Mouse (Mus musculus) liver, embryonic 14.5 days (tissue): Measurements from ENCODE around the gene Msn.

Experiments used
- CTCF ChIP-seq: IDR thresholded peaks from 2 replicates; pipeline ENCODE4 v1.5.1; 2016; ENCODE audit warnings: antibody characterized with exemption, low read depth, control low read depth
- EP300 ChIP-seq: IDR thresholded peaks from 2 replicates; pipeline ENCODE4 v1.6.1; 2016; ENCODE audit warnings: antibody characterized with exemption, low read depth

- TF ChIP-seq CTCF (no peak), EP300 (no peak)
Observed at GRCm38 (mm10) chrX:96096513-96097210, 820 bp downstream of the Msn start.
